Mouse (Mus musculus) embryonic fibroblast, embryonic 13.5 days (primary cell): ENCODE results near the gene Tagln2. TPM values are rescaled to one million over a fixed set of nuclear protein-coding genes. Genes with fewer than 3 reads are reported as not detected.
A peak's percentile ranks its signal among the peaks of the same experiment; 100 is the strongest.

Experiments used
- H3K27ac ChIP-seq: 2 replicates; pipeline ENCODE4 v1.5.1; 2012; ENCODE audit warnings: low read length, control low read depth, inconsistent platforms; ENCODE audit not compliant: insufficient read depth
- H3K4me1 ChIP-seq: 2 replicates; pipeline ENCODE4 v1.6.1; 2011; ENCODE audit warnings: low read length; ENCODE audit not compliant: control insufficient read depth, insufficient read depth
- H3K4me3 ChIP-seq: 2 replicates; pipeline ENCODE4 v1.5.1; 2011; ENCODE audit warnings: mild to moderate bottlenecking, control low read depth, low read length; ENCODE audit not compliant: insufficient read depth
- CTCF ChIP-seq: IDR thresholded peaks from 2 replicates; pipeline ENCODE4 v1.5.1; 2011; ENCODE audit warnings: mild to moderate bottlenecking, control low read depth, low read length, moderate library complexity, borderline replicate concordance; ENCODE audit not compliant: insufficient read depth
- POLR2A ChIP-seq: IDR thresholded peaks from 2 replicates; pipeline ENCODE4 v1.6.1; 2011; ENCODE audit warnings: low read depth, mild to moderate bottlenecking, control low read depth, low read length, moderate library complexity
- polyA plus RNA-seq: library from polyadenylated mRNA; stranded (reverse); fragments of >200 nt; gene quantifications from 2 replicates; pipeline ENCODE4 v1.2.4, GENCODE M21; 2011; ENCODE audit warnings: low read depth; ENCODE audit not compliant: missing spikeins, insufficient read length

Gene Tagln2
- polyA plus RNA-seq, result 468 and 642 TPM in 2 replicates

DNA sequence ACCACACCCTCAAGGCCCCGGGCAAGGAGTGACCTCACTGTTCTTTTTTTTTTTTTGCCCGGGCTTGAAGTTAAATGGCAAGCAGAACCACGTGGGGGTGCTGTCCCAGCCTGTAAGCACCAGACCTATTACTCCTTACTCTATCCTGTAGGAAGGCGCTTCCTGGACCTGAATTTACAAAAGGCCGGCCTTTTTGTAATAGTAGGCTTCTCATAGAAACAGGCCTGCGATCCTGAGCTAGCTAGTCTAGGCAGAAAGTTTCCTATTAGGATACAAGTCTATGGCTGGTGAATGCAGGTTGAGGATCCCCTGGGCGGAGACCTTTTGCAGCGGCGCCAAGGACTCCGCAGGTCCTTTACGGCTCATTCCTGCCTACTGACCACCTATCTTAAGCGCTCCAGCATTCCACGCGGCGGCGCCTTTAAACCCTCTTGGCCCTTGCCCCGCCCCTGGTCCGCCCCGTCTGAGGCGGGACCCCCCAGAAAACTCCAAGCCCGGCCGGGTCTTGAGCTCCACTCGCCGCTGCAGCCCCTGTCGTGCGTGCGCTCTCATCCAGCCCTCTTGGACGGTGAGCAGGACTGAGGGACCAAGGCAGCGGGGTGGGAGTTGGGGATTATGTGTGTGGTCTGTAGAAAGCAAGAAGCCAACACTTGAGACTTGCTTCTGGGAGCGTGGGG is at the start of gene Tagln2:
Gene Tagln2 (plus strand): TSS at position 283 of the 677 bp plus-strand sequence.
- peaks cover 3% of the 10 kb centered on the region; the same call in 1 of the 2 replicates for H3K4me1 ChIP-seq
- H3K27ac ChIP-seq, result peak within 1 kb of the TSS; percentile 85
- peak within 1 kb of the TSS; percentile 58 for H3K4me3 ChIP-seq
- TF ChIP-seq POLR2A (peak; percentile 99), CTCF (no peak)

DNA sequence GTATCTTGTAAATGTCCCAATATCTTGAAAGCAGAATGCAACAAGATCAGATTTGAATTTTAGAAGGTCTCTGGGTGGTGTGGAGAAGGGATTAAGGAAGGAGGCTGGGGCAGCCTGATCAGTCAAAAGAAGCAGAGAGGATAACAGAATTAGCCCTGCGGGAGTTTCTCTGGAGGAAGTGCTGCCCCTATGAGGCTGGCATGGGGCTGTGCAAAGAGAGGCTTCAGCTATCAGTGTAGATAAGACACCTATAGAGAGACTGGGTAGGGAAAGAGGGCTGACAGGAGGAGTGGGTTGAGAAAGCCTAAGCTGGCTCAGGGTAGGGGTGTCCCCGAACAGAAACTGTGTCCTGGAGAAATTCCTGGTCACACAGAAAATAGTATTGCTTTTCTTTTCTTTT is 49.6 kb upstream of the Tagln2 start:
- Histone ChIP-seq H3K4me1 (no peaks in the 10 kb centered on the region), H3K4me3 (no peak overlapping the region), H3K27ac (no peak overlapping the region)
- TF ChIP-seq CTCF, result no peak
- TF ChIP-seq POLR2A, result no peak

DNA sequence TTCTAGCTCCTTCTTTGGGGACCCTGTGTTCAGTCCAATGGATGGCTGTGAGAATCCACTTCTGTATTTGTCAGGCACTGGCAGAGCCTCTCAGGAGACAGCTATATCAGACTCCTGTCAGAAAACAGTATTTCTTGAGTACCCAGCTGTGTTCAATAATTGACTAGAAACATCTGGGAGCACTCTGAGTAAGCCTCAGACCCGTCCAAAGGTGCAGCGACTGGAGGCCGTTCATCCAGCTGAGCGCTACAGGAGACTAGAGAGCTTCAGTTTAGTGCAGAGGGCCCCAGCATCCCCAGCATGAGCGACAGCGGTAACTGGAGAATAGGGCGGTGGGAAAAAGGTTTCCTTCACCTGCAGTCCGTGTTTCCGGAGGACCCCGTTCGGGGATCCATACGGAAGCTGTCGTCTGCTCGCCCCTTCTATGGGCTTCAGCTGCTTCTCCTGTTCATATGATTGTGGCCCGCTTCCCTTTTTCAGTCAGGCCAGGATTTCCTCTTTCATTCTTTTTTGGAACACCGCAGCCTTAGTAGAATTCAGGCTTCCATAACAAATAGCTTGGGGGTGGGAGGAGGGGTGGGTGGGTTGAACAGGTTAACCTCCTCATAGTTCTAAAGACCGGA is 48.9 kb upstream of the Tagln2 start:
- TF ChIP-seq POLR2A (no peak), CTCF (no peak)
- H3K4me3 ChIP-seq, result no peak overlapping the region

DNA sequence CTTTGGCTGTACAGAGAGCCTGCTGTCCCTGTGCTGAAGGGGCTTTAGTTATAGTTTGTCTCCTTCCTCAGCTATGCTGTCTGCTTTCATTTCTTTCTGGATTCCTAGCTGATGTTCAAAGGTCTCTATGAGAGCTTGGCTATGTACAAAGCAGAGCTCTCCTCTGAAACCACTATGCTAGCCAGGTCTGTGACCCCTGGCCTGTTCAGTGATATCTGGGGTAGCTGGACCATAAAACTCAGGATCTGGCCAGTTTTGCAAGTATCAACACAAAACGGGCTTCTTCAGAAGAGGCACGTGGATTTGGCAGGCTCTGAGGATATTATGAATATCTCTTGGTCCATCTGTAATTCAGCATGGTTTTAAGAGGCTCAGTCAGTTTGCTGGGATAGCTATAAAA is 46.9 kb upstream of the Tagln2 start:
- TF ChIP-seq POLR2A (no peak), CTCF (no peak)
- Histone ChIP-seq H3K27ac (no peak overlapping the region), H3K4me1 (no peaks in the 10 kb centered on the region), H3K4me3 (no peak overlapping the region)

More for the DNA sequence above, 48.9 kb upstream of the Tagln2 start:
- Histone ChIP-seq H3K27ac (no peak overlapping the region), H3K4me1 (no peaks in the 10 kb centered on the region)

DNA sequence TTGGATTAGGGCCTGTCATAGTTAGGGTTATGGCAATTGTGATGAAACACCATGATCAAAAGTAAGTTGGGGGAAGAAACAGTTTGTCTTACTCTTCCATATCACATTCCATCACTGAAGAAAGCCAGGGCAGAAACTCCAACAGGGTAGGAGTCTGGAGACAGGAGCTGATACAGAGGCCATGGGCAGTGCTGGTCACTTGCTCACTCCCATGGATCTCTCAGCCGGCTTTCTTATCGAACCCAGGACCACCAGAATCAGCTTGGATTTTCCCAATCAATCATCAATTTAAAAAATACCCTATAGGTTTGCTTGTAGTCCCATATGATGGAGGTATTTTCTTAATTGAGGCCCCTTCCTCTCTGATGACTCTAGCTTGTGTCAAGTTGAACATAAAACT is 46.0 kb upstream of the Tagln2 start:
- H3K27ac ChIP-seq, result no peak overlapping the region
- no peaks in the 10 kb centered on the region; the same call in 1 of the 2 replicates for H3K4me1 ChIP-seq
- H3K4me3 ChIP-seq, result no peak overlapping the region
- TF ChIP-seq CTCF (no peak), POLR2A (no peak)

DNA sequence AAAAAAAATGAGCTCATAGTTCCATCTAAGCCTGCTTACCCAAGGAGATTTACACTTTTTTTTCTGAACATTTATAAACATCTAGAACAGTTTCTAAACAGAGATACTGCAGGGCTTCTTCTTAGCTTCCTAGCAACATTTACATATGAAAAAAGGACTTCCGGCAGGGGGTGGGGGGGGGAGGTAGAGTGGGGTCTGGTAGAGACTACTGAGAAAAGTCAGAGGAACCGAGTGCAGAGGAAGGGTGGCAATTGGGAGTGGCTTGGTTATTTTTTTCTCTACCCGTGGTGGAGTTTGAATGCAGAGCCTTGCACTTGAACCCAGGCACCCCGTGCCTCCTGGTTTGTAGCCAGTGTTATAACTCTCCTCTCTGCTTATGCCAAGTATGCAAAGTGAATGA is 44.4 kb upstream of the Tagln2 start:
- no peaks in the 10 kb centered on the region; the same call in 1 of the 2 replicates for H3K4me1 ChIP-seq
- no peak overlapping the region for H3K27ac ChIP-seq
- H3K4me3 ChIP-seq, result no peak overlapping the region
- TF ChIP-seq CTCF (no peak), POLR2A (no peak)

DNA sequence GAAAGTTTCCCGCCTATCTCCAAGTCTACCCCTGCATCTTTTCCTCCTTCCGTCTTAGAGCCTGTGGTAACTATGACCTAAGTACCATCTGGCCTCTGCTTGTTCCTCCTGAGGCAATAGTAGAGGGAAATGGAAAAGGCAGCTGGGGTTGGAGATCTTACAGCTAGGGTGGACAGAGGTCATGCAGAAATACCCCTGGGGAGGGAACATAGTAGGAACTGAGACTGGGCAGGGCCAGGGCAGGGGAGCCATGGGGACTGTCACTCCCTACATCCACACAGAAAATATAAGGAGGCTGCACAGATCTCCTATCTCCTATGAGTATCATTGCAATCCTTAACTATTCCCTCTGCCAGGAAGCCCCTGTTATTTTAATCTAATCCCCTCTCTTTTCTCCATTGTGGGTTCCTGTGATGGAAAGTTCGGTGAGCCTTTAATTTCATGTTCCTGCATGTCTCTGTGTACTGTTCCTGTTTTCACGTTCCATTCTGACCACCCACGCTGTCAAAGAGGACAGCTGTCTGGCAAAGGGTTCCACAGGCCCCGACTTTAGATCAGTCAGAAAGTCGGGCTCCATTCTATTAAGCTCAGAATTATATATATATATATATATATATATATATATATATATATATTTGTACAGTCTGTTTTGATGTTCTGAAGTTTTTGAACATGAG is 43.7 kb upstream of the Tagln2 start:
- no peak overlapping the region for H3K27ac ChIP-seq
- no peaks in the 10 kb centered on the region; the same call in 1 of the 2 replicates for H3K4me1 ChIP-seq
- TF ChIP-seq CTCF (no peak), POLR2A (no peak)
- no peak overlapping the region for H3K4me3 ChIP-seq

DNA sequence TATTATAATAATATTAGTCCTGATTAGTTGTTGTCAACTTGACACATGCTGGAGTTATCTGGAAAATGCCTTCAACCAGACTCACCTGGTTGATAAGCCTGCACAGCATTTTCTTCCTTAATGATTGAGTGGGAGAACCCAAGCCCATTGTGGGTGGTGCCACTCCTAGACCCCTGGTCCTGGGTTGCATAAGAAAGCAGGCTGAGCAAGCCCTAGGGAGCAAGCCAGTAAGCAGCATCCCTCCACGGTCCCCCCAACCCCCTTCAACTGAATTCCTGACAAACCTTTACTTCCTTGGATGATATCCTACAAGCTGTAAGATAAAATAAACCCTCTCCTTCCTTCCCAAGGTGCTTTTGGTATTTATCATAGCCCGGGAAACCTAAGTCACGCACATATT is 42.7 kb upstream of the Tagln2 start:
- H3K4me3 ChIP-seq, result no peak overlapping the region
- H3K4me1 ChIP-seq, result no peaks in the 10 kb centered on the region; the same call in 1 of the 2 replicates
- TF ChIP-seq CTCF (no peak), POLR2A (no peak)
- H3K27ac ChIP-seq, result no peak overlapping the region

DNA sequence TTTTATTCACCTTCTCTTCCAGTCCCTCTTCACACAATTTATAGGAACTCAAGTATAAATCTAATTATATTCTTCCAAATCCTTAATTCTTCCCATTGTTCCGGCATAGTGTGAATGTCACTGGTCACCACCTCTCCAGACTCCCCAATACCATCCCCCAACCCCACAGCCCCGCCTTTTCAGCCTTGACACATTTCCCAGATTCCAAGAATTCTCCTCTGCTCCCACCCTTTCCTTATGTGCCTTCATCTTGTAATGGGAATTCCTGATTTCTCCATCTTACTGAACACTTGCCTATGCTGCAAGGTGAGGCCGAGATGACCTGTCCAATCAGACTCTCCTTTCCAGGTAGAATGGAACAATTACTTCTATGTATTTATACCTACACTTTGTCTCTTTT is 41.8 kb upstream of the Tagln2 start:
- no peaks in the 10 kb centered on the region; the same call in 1 of the 2 replicates for H3K4me1 ChIP-seq
- no peak overlapping the region for H3K4me3 ChIP-seq
- TF ChIP-seq CTCF (no peak), POLR2A (no peak)
- H3K27ac ChIP-seq, result no peak overlapping the region

DNA sequence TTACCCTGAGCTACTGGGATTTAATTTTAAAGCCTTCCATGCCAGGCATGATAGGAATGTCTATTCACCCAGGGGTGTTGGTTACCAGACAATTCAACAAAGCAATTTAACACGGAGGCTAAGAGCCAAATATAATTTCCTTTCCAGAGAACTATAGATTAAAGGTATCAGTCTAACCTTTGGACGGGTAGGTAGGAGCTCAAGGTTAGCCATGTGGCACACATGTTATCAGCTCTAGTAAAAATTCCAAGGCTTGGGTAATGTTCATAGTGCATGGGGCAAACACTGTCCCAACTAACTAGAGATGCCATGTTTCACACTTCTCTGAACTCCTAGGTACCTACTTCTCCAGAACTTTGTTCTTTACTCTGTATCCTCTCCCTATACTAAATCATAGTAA is 38.2 kb upstream of the Tagln2 start:
- Histone ChIP-seq H3K4me1 (no peaks in the 10 kb centered on the region; the same call in 1 of the 2 replicates), H3K27ac (no peak overlapping the region), H3K4me3 (no peak overlapping the region)
- no peak for TF ChIP-seq POLR2A
- no peak for TF ChIP-seq CTCF
